Mouse (Mus musculus) E14TG2a.4 (cell line): ENCODE results near the gene Bst2.
"Not testable (repeated sequence)": the region's sequence is repeated elsewhere in the genome, so short reads cannot be mapped to it uniquely, and the experiment has no call there.

Experiments
- H3K27me3 ChIP-seq: 2 replicates; pipeline ENCODE4 v1.6.1; 2014; ENCODE audit warnings: low read length, control low read depth; ENCODE audit not compliant: insufficient read depth
- H3K36me3 ChIP-seq: 2 replicates; pipeline ENCODE4 v1.6.1; 2014; ENCODE audit warnings: low read length, control low read depth; ENCODE audit not compliant: insufficient read depth
- H3K4me1 ChIP-seq: replicated peaks from 2 replicates; pipeline ENCODE4 v1.6.1; 2014; ENCODE audit warnings: low read depth, low read length, control low read depth
- H3K4me3 ChIP-seq: replicated peaks from 2 replicates; pipeline ENCODE4 v1.5.1; 2014; ENCODE audit warnings: mild to moderate bottlenecking, low read length
- H3K9me3 ChIP-seq: 2 replicates; pipeline ENCODE4 v1.6.1; 2014; ENCODE audit warnings: low read length, control low read depth
- CTCF ChIP-seq: conservative IDR thresholded peaks from 2 replicates; pipeline ENCODE4 v1.5.1; 2014; ENCODE audit warnings: low read length
- NANOG ChIP-seq: IDR thresholded peaks from 2 replicates; pipeline ENCODE4 v1.6.1; 2014; ENCODE audit warnings: borderline replicate concordance, low read length, mixed read lengths
- POU5F1 ChIP-seq: IDR thresholded peaks from 2 replicates; pipeline ENCODE4 v1.6.1; 2014; ENCODE audit warnings: low read length, borderline replicate concordance

Gene Bst2

DNA sequence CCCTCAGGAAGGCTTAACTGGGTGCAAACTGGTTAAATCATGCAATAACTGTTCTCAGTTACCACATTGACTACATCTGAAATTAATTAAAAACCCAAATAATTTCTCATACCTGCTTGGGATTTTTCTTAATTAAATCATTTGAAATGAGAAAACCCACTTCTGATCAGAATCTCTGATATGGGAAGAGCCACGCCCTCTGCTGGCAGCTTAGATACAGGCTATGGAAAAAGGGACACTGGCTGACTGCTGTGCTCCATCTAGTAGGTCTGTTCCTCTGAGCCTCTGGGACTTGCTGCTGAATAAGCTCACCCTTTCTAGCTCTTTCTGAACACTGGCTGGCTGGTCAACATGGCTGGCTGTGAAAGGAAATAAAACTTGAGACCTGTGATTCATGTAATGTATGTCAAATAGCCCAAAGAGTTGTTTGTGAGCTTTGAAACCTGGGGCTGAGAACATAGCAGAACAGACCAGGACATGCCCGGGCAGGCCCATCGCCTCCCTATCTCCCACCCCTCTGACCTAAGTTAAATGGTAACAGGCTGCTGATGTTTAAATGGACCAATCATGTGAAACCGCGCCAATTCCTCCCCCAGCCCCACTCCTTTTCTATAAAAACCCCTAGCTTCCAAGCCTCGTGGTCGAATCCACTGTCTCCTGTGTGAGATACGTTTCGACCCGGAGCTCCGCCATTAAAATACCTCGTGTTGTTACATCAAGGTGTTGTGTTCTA lies 6.4 kb downstream of the Bst2 start:
- peak overlapping the region; percentile 39; the same call in 1 of the 2 replicates for H3K4me3 ChIP-seq
- H3K36me3 ChIP-seq, result peaks cover 14% of the 10 kb centered on the region
- TF ChIP-seq CTCF, result peak; percentile 60
- H3K9me3 ChIP-seq, result not testable (repeated sequence)
- H3K4me1 ChIP-seq, result peaks cover 73% of the 10 kb centered on the region
- H3K27me3 ChIP-seq, result peaks cover 33% of the 10 kb centered on the region

DNA sequence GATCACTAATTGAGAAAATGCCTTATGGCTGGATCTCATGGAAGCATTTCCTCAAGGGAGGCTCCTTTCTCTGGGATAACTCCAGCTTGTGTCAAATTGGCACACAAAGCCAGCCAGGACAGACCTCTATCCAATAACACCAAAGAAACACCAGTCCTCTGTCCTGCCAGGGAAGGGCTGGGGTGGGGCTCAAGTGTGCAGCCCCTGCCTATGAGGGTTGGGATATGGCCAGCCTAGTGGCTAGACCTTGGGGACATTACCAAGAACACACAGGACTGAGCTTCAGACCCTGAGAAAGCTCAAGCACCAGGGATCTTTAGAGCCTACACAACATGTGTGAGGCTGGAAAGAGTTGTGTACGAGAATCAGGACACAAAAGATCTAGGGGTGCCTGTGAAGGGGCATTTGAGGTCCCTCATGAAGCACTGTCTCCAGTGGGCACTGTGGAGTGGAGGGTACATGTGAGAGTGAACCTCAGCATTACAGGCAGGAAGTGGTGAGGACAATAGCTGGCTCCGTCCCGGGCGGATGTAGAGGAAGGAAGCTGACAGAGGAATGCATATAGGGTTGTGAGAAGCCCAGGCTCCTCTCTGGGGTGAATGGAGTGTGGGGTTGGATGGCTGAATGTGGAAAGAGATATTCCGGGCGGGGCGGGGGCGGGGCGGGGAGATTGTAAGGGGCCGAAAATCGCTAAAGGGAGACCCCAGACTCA lies 8.7 kb downstream of the Bst2 start:
- H3K9me3 ChIP-seq, result no peaks in the 10 kb centered on the region
- TF ChIP-seq POU5F1 (no peak), NANOG (no peak), CTCF (no peak)
- H3K27me3 ChIP-seq, result peaks cover 45% of the 10 kb centered on the region
- H3K36me3 ChIP-seq, result no peaks in the 10 kb centered on the region
- H3K4me1 ChIP-seq, result peaks cover 70% of the 10 kb centered on the region
- no peak overlapping the region; the same call in 1 of the 2 replicates for H3K4me3 ChIP-seq

GRCm38 (mm10) chr8:71527162-71527870 lies 9.9 kb downstream of the Bst2 start:
- Histone ChIP-seq H3K36me3 (no peaks in the 10 kb centered on the region), H3K9me3 (no peaks in the 10 kb centered on the region), H3K27me3 (peaks cover 55% of the 10 kb centered on the region), H3K4me3 (no peak overlapping the region), H3K4me1 (peaks cover 72% of the 10 kb centered on the region)
- TF ChIP-seq CTCF, result no peak
- TF ChIP-seq NANOG, result no peak
- no peak for TF ChIP-seq POU5F1

DNA sequence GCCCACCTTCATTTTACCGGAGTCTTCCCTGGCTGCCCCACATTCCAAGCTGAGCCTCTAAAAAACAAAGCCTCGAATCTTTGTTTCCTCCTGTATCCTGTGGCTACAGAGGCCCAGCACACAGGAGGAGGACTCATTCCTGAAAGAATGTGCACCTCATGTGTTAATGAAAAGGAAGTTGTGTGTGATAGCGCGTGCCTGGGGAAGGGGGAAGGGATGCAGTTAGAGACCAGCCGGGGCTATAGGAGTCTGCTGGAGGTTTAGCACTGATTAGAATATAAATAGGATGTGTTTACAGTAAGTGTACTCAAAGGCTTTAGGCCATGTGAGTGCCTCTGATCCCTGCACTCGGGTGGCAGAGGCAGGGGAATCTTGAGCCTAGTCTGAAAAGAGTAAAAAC lies 11.0 kb downstream of the Bst2 start:
- Histone ChIP-seq H3K36me3 (no peaks in the 10 kb centered on the region), H3K4me1 (peaks cover 78% of the 10 kb centered on the region), H3K9me3 (no peaks in the 10 kb centered on the region), H3K27me3 (peaks cover 61% of the 10 kb centered on the region), H3K4me3 (peak overlapping the region; percentile 68; the same call in 1 of the 2 replicates)
- peak; percentile 77 for TF ChIP-seq NANOG
- no peak for TF ChIP-seq CTCF

GRCm38 (mm10) chr8:71525226-71526050 lies 11.8 kb downstream of the Bst2 start, which contains the start of gene Ccdc194:
Ccdc194 (minus strand) TSS chr8:71525711.
- TF ChIP-seq POU5F1 (no peak), CTCF (no peak), NANOG (no peak)
- H3K27me3 ChIP-seq, result peaks cover 70% of the 10 kb centered on the region
- H3K9me3 ChIP-seq, result no peaks in the 10 kb centered on the region
- peaks cover 82% of the 10 kb centered on the region for H3K4me1 ChIP-seq
- no peaks in the 10 kb centered on the region for H3K36me3 ChIP-seq
- peak within 1 kb of the TSS; percentile 68 for H3K4me3 ChIP-seq

DNA sequence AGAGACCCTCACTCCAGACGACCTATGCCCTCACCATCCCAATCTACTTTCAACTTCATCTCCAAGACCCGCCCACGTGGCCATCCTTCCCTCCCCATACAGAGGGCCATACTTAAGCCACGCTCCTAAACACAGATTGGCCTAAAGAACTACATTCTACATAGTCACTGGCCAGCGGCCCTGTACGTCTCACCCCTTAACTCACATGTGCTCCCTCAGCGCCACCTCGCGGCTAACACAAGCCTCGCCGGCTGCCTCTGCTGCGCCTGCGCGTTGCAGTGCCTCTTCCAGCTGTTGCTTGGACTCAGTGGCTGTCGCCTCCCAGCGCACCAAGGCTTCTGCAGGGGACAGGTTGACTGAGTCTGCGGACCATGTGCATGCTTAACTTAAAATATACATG lies 15.6 kb downstream of the Bst2 start:
- H3K9me3 ChIP-seq, result peaks cover 5% of the 10 kb centered on the region
- no peaks in the 10 kb centered on the region for H3K36me3 ChIP-seq
- H3K4me1 ChIP-seq, result peaks cover 68% of the 10 kb centered on the region
- TF ChIP-seq NANOG, result no peak
- peak; percentile 56 for TF ChIP-seq CTCF
- TF ChIP-seq POU5F1, result no peak
- H3K27me3 ChIP-seq, result peaks cover 63% of the 10 kb centered on the region
- peak overlapping the region; percentile 43 for H3K4me3 ChIP-seq

DNA sequence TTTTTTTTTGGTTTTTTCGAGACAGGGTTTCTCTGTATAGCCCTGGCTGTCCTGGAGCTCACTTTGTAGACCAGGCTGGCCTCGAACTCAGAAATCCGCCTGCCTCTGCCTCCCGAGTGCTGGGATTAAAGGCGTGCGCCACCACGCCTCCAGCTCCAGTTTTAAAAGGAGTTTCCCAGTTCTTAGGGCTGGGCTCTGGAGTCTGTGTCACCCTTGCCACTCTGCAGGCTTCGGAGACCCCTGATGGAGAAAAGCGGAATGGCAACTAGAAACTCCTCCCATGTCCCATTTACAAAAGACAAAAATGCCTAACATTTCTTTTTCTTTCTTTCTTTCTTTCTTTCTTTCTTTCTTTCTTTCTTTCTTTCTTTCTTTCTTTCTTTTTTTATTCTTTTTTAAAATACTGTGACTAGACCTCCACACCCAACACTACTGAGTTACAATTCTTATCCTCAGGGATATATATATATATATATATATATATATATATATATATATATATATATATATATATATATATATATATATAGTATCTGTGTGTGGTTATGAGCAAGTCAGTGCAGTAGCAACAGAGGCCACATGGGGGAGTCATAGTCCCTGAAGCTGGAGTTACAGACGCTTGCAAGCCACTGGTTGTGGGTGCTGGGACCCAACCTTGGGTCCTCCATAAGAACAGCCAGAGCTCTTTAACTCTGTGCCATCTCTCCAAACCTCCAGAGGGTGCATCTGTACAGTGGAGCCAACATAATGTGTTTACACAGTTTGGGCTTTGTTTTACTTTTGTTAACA lies 18.0 kb downstream of the Bst2 start:
- H3K36me3 ChIP-seq, H3K4me3 ChIP-seq, H3K9me3 ChIP-seq: not testable (repeated sequence)
- peaks cover 49% of the 10 kb centered on the region for H3K27me3 ChIP-seq
- H3K4me1 ChIP-seq, result peaks cover 51% of the 10 kb centered on the region
- TF ChIP-seq CTCF, result peak; percentile 27; the same call in 1 of the 2 replicates
